Mouse (Mus musculus): ENCODE data around the gene Zmym1. TPM values are rescaled to one million over a fixed set of nuclear protein-coding genes. Genes with fewer than 3 reads are reported as not detected.

Zmym1 gene
- polyA plus RNA-seq, 1 experiment from 2014 or later, result 24.6 TPM

Other genes with a start within 250 kb of the Zmym1 start
- 22.6 and 24.9 TPM in 2 replicates for gene Zmym4, start 93.0 kb downstream of the Zmym1 start, polyA plus RNA-seq (2015; fragmentation: Nextera tagmentation; extraction: Ambion mirVana)
- 67.3 and 67.6 TPM in 2 replicates for gene Sfpq, start 39.8 kb downstream of the Zmym1 start, polyA plus RNA-seq (2015; fragmentation: Nextera tagmentation; extraction: Ambion mirVana)
- gene Zmym6, start 16.2 kb upstream of the Zmym1 start, polyA plus RNA-seq (2015; fragmentation: Nextera tagmentation; extraction: Ambion mirVana), result 31.6 and 33.7 TPM in 2 replicates
- gene Tmem35b, start 62.5 kb upstream of the Zmym1 start, polyA plus RNA-seq (2015; fragmentation: Nextera tagmentation; extraction: Ambion mirVana), result 17.7 and 18.9 TPM in 2 replicates
- gene Dlgap3, start 108.1 kb upstream of the Zmym1 start, polyA plus RNA-seq (2015; fragmentation: Nextera tagmentation; extraction: Ambion mirVana), result 20.9 and 25.1 TPM in 2 replicates
- 61.7 and 68.9 TPM in 2 replicates for gene Smim12, start 182.6 kb upstream of the Zmym1 start, polyA plus RNA-seq (2015; fragmentation: Nextera tagmentation; extraction: Ambion mirVana)

Data from neural tube, embryonic 15.5 days (tissue).